Mouse (Mus musculus): Measurements from ENCODE around the gene Zfp106. TPM values are rescaled to one million over a fixed set of nuclear protein-coding genes. Genes with fewer than 3 reads are reported as not detected.

Gene Zfp106
- polyA plus RNA-seq (2015; fragmentation: Illumina TruSeq; extraction: RNeasy Lipid Tissue Mini Kit (QIAGEN cat#74804); ENCODE audit: insufficient read depth, low read depth, low replicate concordance), result 14.6 TPM

DNA sequence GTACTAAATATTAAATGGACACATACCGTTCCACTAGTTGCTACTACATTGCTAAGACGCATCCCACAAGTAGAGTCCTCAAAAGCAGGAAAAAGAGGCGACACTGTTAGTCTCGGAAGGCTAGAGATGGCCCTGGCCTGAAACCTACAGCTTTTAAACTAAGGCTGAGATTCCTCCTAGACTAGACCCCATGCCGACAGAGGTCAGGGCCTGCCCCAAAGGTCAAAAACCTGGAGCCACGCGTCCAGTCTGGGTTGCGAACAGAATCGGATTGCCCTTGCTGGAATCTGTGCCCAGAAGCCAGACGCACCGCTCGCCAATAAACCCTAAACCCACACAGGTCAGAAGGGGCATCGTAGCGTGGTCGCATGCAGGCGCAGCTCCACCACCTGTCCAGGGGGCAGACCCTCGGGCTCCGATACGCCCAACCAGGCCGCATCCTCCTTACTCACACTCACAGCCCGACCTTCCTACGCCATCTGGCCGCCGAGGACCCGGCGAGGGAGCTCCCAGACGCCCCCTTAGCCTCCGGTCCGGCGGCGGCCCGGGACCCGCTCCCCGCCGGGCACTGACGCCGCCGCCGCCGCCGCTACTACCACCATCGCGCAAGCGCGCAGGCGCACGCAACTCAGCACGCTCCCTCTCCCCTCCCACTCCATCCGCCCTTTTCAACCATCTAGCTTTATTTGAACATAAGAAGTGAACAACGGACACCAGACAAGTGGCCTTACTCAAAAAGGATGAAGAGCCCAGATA, at the start of gene Zfp106:
TSS of gene Zfp106 (minus strand) at position 609 of the 756 bp plus-strand sequence.

DNA sequence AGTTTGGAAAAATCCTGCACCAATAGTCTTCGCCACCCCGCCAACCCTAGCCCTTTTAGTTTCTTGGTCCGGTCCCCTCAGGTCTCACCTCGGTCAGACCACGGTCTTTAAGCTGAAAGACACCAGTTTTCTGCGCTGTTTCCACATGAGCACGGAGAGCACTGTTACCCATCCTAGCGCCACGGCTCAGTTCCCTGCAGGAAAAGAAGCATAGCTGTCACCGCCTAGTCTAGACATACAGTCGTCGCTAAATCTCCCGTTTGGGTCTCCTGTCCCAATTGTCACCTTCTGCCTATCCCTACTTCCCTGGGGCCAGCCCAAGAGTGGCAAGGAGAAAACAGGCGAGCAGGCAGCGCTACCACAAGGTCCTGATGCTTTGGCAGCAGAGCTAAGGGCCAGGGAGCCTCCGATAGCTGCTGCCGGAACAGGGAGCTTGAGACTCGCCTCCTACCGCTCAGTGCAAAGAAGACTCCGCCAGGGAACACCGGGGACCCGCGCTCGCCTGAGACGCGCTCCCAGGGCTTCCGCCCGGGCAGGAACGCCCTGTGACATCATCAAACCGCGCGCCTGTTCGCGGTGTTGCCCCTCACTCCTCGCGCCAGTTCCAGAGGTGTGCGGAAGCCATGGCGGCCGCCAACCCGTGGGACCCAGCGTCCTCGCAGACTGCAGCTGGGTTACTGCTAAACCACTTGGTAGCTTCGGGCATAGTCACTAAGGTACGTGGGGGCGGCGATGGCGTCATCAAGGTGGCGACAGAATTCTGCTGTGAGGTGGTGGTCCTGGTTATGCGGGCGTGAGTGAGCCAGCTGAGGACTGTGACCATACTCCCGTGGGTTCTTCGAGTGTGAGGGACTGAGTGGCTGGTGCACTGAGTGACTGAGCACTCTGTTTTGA, 45.4 kb upstream of the Zfp106 start, which contains the start of the genes Haus2 and Lrrc57:
TSS of gene Haus2 (plus strand) at position 554 of the 894 bp plus-strand sequence.
TSS of gene Lrrc57 (minus strand) at position 691 of the 894 bp plus-strand sequence.

DNA sequence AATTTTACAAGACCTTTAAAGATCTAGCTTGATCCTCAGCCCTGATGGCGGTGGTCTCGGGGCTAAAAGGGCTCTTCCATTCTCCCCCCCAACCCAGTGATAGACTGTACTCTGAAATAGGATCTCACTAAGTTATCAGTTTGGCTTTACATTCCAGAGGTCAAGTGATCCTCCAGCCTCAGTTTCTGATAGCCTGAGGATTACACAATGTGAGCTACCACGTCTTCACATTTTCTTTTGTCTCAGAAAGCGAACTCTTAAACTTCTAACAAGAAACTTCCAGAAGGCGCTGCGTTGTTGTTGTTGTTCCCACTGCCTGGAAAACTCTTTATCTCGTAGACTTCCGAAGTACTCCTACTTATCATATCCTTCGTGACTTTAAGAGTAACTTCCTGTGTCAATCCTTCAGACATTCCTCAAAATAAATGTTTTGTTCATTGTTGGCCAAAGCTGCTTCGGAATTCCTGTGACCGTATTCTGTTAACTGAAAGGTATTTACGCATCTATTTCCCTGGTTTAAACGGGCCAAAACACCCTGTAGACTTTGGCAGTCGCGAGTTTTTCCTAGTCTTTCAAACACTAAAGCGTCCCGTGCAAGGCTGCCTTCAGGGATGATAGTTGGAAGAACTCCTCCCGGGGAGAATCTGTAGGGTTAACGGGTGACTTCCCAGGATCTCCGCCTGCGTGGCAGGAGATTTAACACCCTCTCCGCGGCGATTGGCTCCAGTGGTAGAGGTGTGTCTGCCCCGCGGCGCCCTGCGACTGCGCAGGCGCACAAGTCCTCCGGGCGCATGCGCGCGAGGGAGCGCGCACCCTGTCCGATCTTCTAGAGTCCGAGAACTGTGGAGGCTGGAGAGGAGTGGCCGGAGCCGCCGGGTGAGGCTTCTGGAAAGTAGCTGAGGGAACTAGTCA, 3.5 kb upstream of the Zfp106 start, which contains the start of gene Snap23:
TSS of gene Snap23 (plus strand) at position 786 of the 912 bp plus-strand sequence.

Other genes with a start within 250 kb of the Zfp106 start
- not detected for gene Pla2g4f, start 249.7 kb downstream of the Zfp106 start, polyA plus RNA-seq (2015; fragmentation: Illumina TruSeq; extraction: RNeasy Lipid Tissue Mini Kit (QIAGEN cat#74804); ENCODE audit: insufficient read depth, low read depth, low replicate concordance)
- 7.5 TPM for gene Vps39, start 210.7 kb downstream of the Zfp106 start, polyA plus RNA-seq (2015; fragmentation: Illumina TruSeq; extraction: RNeasy Lipid Tissue Mini Kit (QIAGEN cat#74804); ENCODE audit: insufficient read depth, low read depth, low replicate concordance)
- gene Ganc, start 159.9 kb downstream of the Zfp106 start, polyA plus RNA-seq (2015; fragmentation: Illumina TruSeq; extraction: RNeasy Lipid Tissue Mini Kit (QIAGEN cat#74804); ENCODE audit: insufficient read depth, low read depth, low replicate concordance), result 3.6 TPM
- gene Tmem87a, start 159.7 kb downstream of the Zfp106 start, polyA plus RNA-seq (2015; fragmentation: Illumina TruSeq; extraction: RNeasy Lipid Tissue Mini Kit (QIAGEN cat#74804); ENCODE audit: insufficient read depth, low read depth, low replicate concordance), result 9.5 TPM
- gene Capn3, start 107.8 kb downstream of the Zfp106 start, polyA plus RNA-seq (2015; fragmentation: Illumina TruSeq; extraction: RNeasy Lipid Tissue Mini Kit (QIAGEN cat#74804); ENCODE audit: insufficient read depth, low read depth, low replicate concordance), result 1.00 TPM
- 12.0 TPM for gene Snap23, start 3.8 kb upstream of the Zfp106 start, polyA plus RNA-seq (2015; fragmentation: Illumina TruSeq; extraction: RNeasy Lipid Tissue Mini Kit (QIAGEN cat#74804); ENCODE audit: insufficient read depth, low read depth, low replicate concordance)
- gene Haus2, start 45.5 kb upstream of the Zfp106 start, polyA plus RNA-seq (2015; fragmentation: Illumina TruSeq; extraction: RNeasy Lipid Tissue Mini Kit (QIAGEN cat#74804); ENCODE audit: insufficient read depth, low read depth, low replicate concordance), result 2.6 TPM
- 3.5 TPM for gene Lrrc57, start 45.7 kb upstream of the Zfp106 start, polyA plus RNA-seq (2015; fragmentation: Illumina TruSeq; extraction: RNeasy Lipid Tissue Mini Kit (QIAGEN cat#74804); ENCODE audit: insufficient read depth, low read depth, low replicate concordance)
- gene Stard9, start 65.3 kb upstream of the Zfp106 start, polyA plus RNA-seq (2015; fragmentation: Illumina TruSeq; extraction: RNeasy Lipid Tissue Mini Kit (QIAGEN cat#74804); ENCODE audit: insufficient read depth, low read depth, low replicate concordance), result 7.3 TPM

All from pancreas, adult 10 weeks (tissue).